Mouse (Mus musculus): ENCODE measurements around the gene Brpf1.

DNA sequence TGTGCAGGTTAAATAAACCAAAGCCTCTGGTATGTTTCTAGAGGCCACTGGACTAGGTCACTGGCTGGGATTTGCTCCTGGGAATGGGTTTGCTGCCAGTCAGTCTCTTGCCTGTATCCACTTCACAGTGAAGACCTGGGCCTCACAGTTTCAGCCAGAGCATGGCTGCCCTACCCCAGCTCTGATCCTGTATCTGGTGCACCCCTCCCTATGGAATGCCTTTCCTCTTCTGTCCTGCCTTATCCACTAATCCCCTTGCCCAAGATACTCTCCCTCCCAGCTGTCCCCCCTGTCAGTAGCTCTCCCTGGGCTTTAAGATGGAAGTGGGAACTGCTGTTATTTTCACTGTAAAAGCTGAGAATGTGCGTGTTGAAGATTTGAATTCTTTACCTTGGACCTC lies 38.9 kb upstream of the Brpf1 start:
- no peak for TF ChIP-seq GATA1 (IDR thresholded peaks at IDR 0.05; ENCODE audit: borderline replicate concordance, low read length)
- no peak for TF ChIP-seq FLI1 (IDR thresholded peaks at IDR 0.05; ENCODE audit: low read length)

Data from megakaryocyte, embryonic 14.5 days (primary cell).